Mouse (Mus musculus): ENCODE data around the gene March2. TPM values are rescaled to one million over a fixed set of nuclear protein-coding genes. Genes with fewer than 3 reads are reported as not detected.

March2 gene
- polyA plus RNA-seq, 1 experiment from 2014 or later, result 31.4 TPM

GRCm38 (mm10) chr17:33637038-33637437 is 81.4 kb downstream of the March2 start:
- no peak overlapping the region for H3K4me3 ChIP-seq (ENCODE audit: inconsistent target)
- WGBS (ENCODE audit: missing documents), result 100% methylated on average over 2 of the region's 2 CpGs
- 0 out of 2 replicates have a peak, but pooled peaks cover 3% of the 10 kb centered on the region for H3K36me3 ChIP-seq (ENCODE audit: inconsistent target)
- H3K79me2 ChIP-seq (ENCODE audit: inconsistent target), result no peaks in the 10 kb centered on the region; the same call in 1 of the 2 replicates
- no peak overlapping the region for H3K27ac ChIP-seq

Other genes starting within 250 kb of the March2 start
- gene Adamts10, start 194.5 kb downstream of the March2 start, polyA plus RNA-seq (2018), result 3.1 to 10.3 TPM (median 5.1 TPM) in 3 replicates
- 262 to 376 TPM (median 298 TPM) in 3 replicates for gene Myo1f, start 163.0 kb downstream of the March2 start, polyA plus RNA-seq (2018)
- gene Zfp414, start 89.6 kb downstream of the March2 start, polyA plus RNA-seq (2018), result 26.9 to 33.2 TPM (median 31.8 TPM) in 3 replicates
- gene Pram1, start 80.6 kb downstream of the March2 start, polyA plus RNA-seq (2018), result 1.7 to 7.1 TPM (median 4.6 TPM) in 3 replicates
- gene Hnrnpm, start 31.8 kb downstream of the March2 start, polyA plus RNA-seq (2018), result 138 to 351 TPM (median 174 TPM) in 3 replicates
- 103 to 129 TPM (median 115 TPM) in 3 replicates for gene Rab11b, start 41.9 kb upstream of the March2 start, polyA plus RNA-seq (2018)
- 5.8 to 23.0 TPM (median 12.1 TPM) in 3 replicates for gene Angptl4, start 63.2 kb upstream of the March2 start, polyA plus RNA-seq (2018)
- 5.5 to 10.9 TPM (median 9.8 TPM) in 3 replicates for gene Kank3, start 91.8 kb upstream of the March2 start, polyA plus RNA-seq (2018)
- gene Rps28, start 105.9 kb upstream of the March2 start, polyA plus RNA-seq (2018), result 746 to 2,425 TPM (median 1,878 TPM) in 3 replicates
- 105 to 236 TPM (median 213 TPM) in 3 replicates for gene Ndufa7, start 105.9 kb upstream of the March2 start, polyA plus RNA-seq (2018)
- gene Cd320, start 124.4 kb upstream of the March2 start, polyA plus RNA-seq (2018), result 2.0 to 5.0 TPM (median 4.1 TPM) in 3 replicates
- not detected in 3 replicates for gene Gm7029, start 155.2 kb upstream of the March2 start, polyA plus RNA-seq (2018)
- gene Kifc1, start 172.0 kb upstream of the March2 start, polyA plus RNA-seq (2018), result 1.3 to 6.1 TPM (median 2.3 TPM) in 3 replicates
- 1.8 TPM in 1 of 3 replicates, not detected in the others for gene Platr17, start 186.5 kb upstream of the March2 start, polyA plus RNA-seq (2018)
- gene Daxx, start 190.7 kb upstream of the March2 start, polyA plus RNA-seq (2018), result 32.1 to 95.9 TPM (median 50.6 TPM) in 3 replicates
- 235 to 575 TPM (median 237 TPM) in 3 replicates for gene Tapbp, start 197.2 kb upstream of the March2 start, polyA plus RNA-seq (2018)
- 18.2 to 24.0 TPM (median 21.3 TPM) in 3 replicates for gene Zbtb22, start 197.2 kb upstream of the March2 start, polyA plus RNA-seq (2018)
- 36.9 to 101 TPM (median 53.4 TPM) in 3 replicates for gene Rgl2, start 210.9 kb upstream of the March2 start, polyA plus RNA-seq (2018)
- 39.8 to 92.0 TPM (median 50.8 TPM) in 3 replicates for gene Pfdn6, start 221.7 kb upstream of the March2 start, polyA plus RNA-seq (2018)
- gene Wdr46, start 222.0 kb upstream of the March2 start, polyA plus RNA-seq (2018), result 10.9 to 27.3 TPM (median 11.8 TPM) in 3 replicates
- gene B3galt4, start 232.8 kb upstream of the March2 start, polyA plus RNA-seq (2018), result 4.0 to 11.7 TPM (median 6.8 TPM) in 3 replicates
- gene Vps52, start 237.1 kb upstream of the March2 start, polyA plus RNA-seq (2018), result 30.3 to 39.3 TPM (median 30.5 TPM) in 3 replicates
- 829 to 1,952 TPM (median 1,389 TPM) in 3 replicates for gene Rps18, start 237.3 kb upstream of the March2 start, polyA plus RNA-seq (2018)